Mouse (Mus musculus): ENCODE measurements around the gene Vmn2r72.

Gene Vmn2r72

GRCm38 (mm10) chr7:85754997-85755396, at the start of gene Vmn2r72:
Gene Vmn2r72 (minus strand): TSS chr7:85755097.
- no peak for DNase-seq

All from cerebellum, postnatal 36 days (tissue).